ENCODE assay signal across 8 mouse cellular contexts in genomic region chr13:44501777-44502321, GRCm38 (mm10).
DNase-seq lines count a peak whose midpoint lies in the region; ATAC-seq and TF ChIP-seq lines count a peak whose summit lies in the region.

No protein-coding gene starts in this region.

- no peak overlapping the region for H3K4me3 ChIP-seq in gastrocnemius, adult 2 months
- no peak overlapping the region for H3K4me3 ChIP-seq in liver, postnatal 0 days (ENCODE audit: low read depth, low read length)

- H3K9ac ChIP-seq in liver, postnatal 0 days (replicated peaks) = no peak overlapping the region

- H3K36me3 ChIP-seq in liver, postnatal 0 days (replicated peaks; ENCODE audit: insufficient read depth, low read length) = no peaks in the 10 kb centered on the region

- H3K4me1 ChIP-seq in liver, postnatal 0 days (ENCODE audit: insufficient read depth) = peaks cover 21% of the 10 kb centered on the region

- H3K27me3 ChIP-seq in liver, postnatal 0 days (ENCODE audit: insufficient read depth, low read length) = no peaks in the 10 kb centered on the region

- no peaks in the 10 kb centered on the region for H3K9me3 ChIP-seq in liver, postnatal 0 days (ENCODE audit: low read length)

- TF ChIP-seq EP300 in liver, postnatal 0 days (IDR thresholded peaks at IDR 0.05; ENCODE audit: low read depth) = peak; percentile 55; the same call in 1 of the 2 replicates

- no peak for TF ChIP-seq CTCF in gastrocnemius, adult 2 months (IDR thresholded peaks at IDR 0.05)
- 0 out of 2 replicates have a peak, but pooled peaks have one; percentile 2 for TF ChIP-seq CTCF in liver, postnatal 0 days (IDR thresholded peaks at IDR 0.05; ENCODE audit: low read depth)

- intact Hi-C loops in gastrocnemius, adult 2 months (cut with DNase I) = no loop called here
- intact Hi-C loops in gastrocnemius, postnatal 36 days (cut with DNase I) = no loop called here
- intact Hi-C loops in left cerebral cortex, postnatal 25 days (cut with DNase I) = no loop called here

- no peak overlapping the region for H3K4me2 ChIP-seq in liver, postnatal 0 days (ENCODE audit: low read depth, low read length)

- DNase-seq in gastrocnemius, adult 2 months = no peak
- DNase-seq in gastrocnemius, postnatal 36 days = no peak
- peak; percentile 92 for DNase-seq in MEL-GATA-1-ER (ENCODE audit: extremely low read depth, low read depth)
- peak; percentile 31 to 45 for DNase-seq in heart, adult 9 months (ENCODE audit: low spot score in 2 of 2)
- peak; percentile 31 for DNase-seq in liver, postnatal 0 days
- DNase-seq in thymus, adult 18-20 months = peak; percentile 42 to 59
- DNase-seq in gastrocnemius, adult 8-10 months (ENCODE audit: low spot score in 2 of 2) = no peak
- DNase-seq in left cerebral cortex, postnatal 25 days (ENCODE audit: low spot score in 2 of 2) = no peak

- whole genome bisulfite sequencing in liver, postnatal 0 days (ENCODE audit: insufficient replicate concordance) = 47% methylated on average over 5 of the region's 5 CpGs

- ATAC-seq in liver, postnatal 0 days = peak; percentile 85

- peak overlapping the region; percentile 1; the same call in 1 of the 2 replicates for H3K27ac ChIP-seq in gastrocnemius, adult 2 months
- H3K27ac ChIP-seq in liver, postnatal 0 days (ENCODE audit: low read depth) = no peak overlapping the region

Comparison
In these comparisons a context has a peak if more than half of its experiments do, and no peak if none do; other contexts are left out.
1. DNase-seq: peak in MEL-GATA-1-ER (single experiment), heart, adult 9 months (2 of 2), liver, postnatal 0 days (single experiment) and thymus, adult 18-20 months (2 of 2); none in gastrocnemius, adult 2 months (single experiment), gastrocnemius, postnatal 36 days (0 of 2), gastrocnemius, adult 8-10 months (0 of 2) and left cerebral cortex, postnatal 25 days (0 of 2).